Mouse (Mus musculus) heart, embryonic 11.5 days (tissue): ENCODE data around the gene Tpbg. TPM values are rescaled to one million over a fixed set of nuclear protein-coding genes. Genes with fewer than 3 reads are reported as not detected.

Source experiments
- ATAC-seq: fragments of 200-750 bp; cut with Nextera tagmentation; replicated peaks from 2 replicates; pipeline ENCODE4 v1.8.0; 2017; ENCODE audit warnings: moderate library complexity; ENCODE audit not compliant: insufficient number of reproducible peaks, low FRiP score, low TSS enrichment
- H3K27ac ChIP-seq: fragments of 300-500 bp; sonication (generic); 2 replicates; pipeline ENCODE4 v1.5.1; 2014; ENCODE audit warnings: mild to moderate bottlenecking, low read depth, low read length
- H3K27me3 ChIP-seq: fragments of 300-500 bp; sonication (generic); 2 replicates; pipeline ENCODE4 v1.6.1; 2014; ENCODE audit warnings: mild to moderate bottlenecking, low read length, mixed read lengths; ENCODE audit not compliant: control insufficient read depth, insufficient read depth
- H3K36me3 ChIP-seq: fragments of 300-500 bp; sonication (generic); 2 replicates; pipeline ENCODE4 v1.6.1; 2014; ENCODE audit warnings: mild to moderate bottlenecking, low read length, moderate library complexity, mixed read lengths; ENCODE audit not compliant: control insufficient read depth, insufficient read depth
- H3K4me1 ChIP-seq: fragments of 300-500 bp; sonication (generic); 2 replicates; pipeline ENCODE4 v1.6.1; 2014; ENCODE audit warnings: low read length; ENCODE audit not compliant: control insufficient read depth, insufficient read depth
- H3K4me2 ChIP-seq: fragments of 300-500 bp; sonication (generic); 2 replicates; pipeline ENCODE4 v1.6.1; 2014; ENCODE audit warnings: mild to moderate bottlenecking, moderate library complexity
- H3K4me3 ChIP-seq: fragments of 300-500 bp; sonication (generic); 2 replicates; pipeline ENCODE4 v1.5.1; 2014; ENCODE audit warnings: low read depth, low read length
- H3K9ac ChIP-seq: fragments of 300-500 bp; sonication (generic); 2 replicates; pipeline ENCODE4 v1.6.1; 2014; ENCODE audit warnings: mild to moderate bottlenecking, low read depth, low read length, moderate library complexity
- H3K9me3 ChIP-seq: fragments of 300-500 bp; sonication (generic); replicated peaks from 2 replicates; pipeline ENCODE4 v1.6.1; 2016; ENCODE audit warnings: low read length; ENCODE audit not compliant: control insufficient read depth
- WGBS: fragments of 180-500 bp; shearing (Covaris S2); extraction: QIAGEN DNeasy Blood & Tissue Kit; methylation state at CpG from one replicate; pipeline ENCODE4 v1.1.7; 2014; ENCODE audit not compliant: insufficient replicate concordance; 5-methylcytosine and 5-hydroxymethylcytosine counted together
- polyA plus RNA-seq: library from polyadenylated mRNA; unstranded; fragments of >200 nt; fragmentation: Nextera tagmentation; extraction: Ambion mirVana; gene quantifications from 2 replicates; pipeline ENCODE4 v1.2.1, GENCODE M21; 2014

Gene Tpbg
- polyA plus RNA-seq, 1 experiment from 2014 or later = 7.5 TPM

DNA sequence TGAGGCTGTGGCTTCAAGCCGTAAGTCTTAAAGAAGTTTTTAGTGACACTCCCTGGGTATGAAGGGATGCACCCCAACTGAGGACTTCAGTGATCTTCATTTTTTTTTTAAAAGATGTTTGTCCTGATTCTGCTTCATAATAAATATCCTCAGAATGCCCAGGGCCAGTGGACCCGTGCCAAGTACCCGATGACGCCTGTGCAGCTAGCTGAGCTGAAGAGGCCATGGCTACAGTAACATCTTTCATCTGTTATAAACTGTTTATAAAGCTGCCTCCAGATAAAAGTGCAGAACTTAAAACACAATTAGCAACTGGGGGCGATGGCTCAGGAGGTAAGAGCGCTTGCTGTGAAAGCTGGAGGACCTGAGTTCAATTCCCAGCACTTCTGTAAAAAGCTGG lies 20.4 kb downstream of the Tpbg start:
- Histone ChIP-seq H3K27ac (no peak overlapping the region), H3K36me3 (no peaks in the 10 kb centered on the region), H3K9me3 (no peaks in the 10 kb centered on the region), H3K4me1 (no peaks in the 10 kb centered on the region), H3K4me3 (no peak overlapping the region), H3K9ac (no peak overlapping the region), H3K27me3 (no peaks in the 10 kb centered on the region), H3K4me2 (no peak overlapping the region)
- 72% methylated on average over 6 of the region's 6 CpGs for WGBS
- no peak for ATAC-seq

DNA sequence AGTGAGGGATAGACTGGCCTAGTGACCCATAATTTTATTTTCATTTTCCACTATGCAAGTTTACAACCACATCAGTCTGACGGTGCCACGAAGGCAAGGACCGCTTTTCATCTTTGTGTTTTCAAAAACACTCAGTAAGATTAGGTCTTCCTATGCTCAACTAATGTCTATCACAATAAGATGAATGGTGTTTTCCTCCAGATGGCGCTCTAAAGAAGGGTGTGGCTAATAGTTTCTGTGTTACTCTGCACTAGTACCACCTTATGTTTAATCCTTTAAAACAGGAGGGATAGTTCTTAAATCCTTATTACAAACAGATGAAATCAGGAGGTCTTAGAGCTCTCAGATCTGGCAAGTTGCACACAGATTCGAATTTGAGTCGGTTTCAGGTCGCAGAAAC lies 30.7 kb downstream of the Tpbg start:
- no peak for ATAC-seq
- Histone ChIP-seq H3K4me2 (no peak overlapping the region), H3K4me3 (no peak overlapping the region), H3K9ac (no peak overlapping the region), H3K27me3 (no peaks in the 10 kb centered on the region), H3K27ac (no peak overlapping the region), H3K4me1 (no peaks in the 10 kb centered on the region), H3K36me3 (no peaks in the 10 kb centered on the region), H3K9me3 (no peaks in the 10 kb centered on the region)
- WGBS = 68% methylated on average over 7 of the region's 7 CpGs

DNA sequence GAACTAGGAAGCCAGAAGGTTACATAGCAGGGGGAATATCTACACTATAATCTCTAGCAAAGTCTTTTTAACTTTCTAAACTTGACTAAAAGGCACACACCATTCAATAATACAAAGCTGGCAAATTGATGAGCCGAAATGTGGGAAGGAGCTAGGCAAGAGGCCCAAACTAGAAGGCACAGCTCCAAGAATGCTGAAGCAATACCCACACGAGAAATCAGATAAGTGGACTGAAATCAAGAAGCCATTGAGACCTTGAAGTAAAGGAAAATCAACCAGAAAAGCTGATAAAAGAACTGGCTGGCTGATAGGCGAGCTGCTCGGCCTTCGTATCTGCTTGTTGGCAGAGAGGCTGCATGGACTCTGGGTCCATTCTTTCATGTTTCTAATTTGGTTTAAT lies 51.5 kb downstream of the Tpbg start:
- Histone ChIP-seq H3K9me3 (no peaks in the 10 kb centered on the region), H3K4me1 (no peaks in the 10 kb centered on the region), H3K27ac (no peak overlapping the region), H3K4me3 (no peak overlapping the region), H3K9ac (no peak overlapping the region), H3K36me3 (no peaks in the 10 kb centered on the region), H3K4me2 (no peak overlapping the region), H3K27me3 (no peaks in the 10 kb centered on the region)
- WGBS = 68% methylated on average over 5 of the region's 5 CpGs
- no peak for ATAC-seq

Other genes with a start within 250 kb of the Tpbg start
- 33.0 and 37.6 TPM in 2 replicates for gene Ibtk, start 93.0 kb upstream of the Tpbg start, polyA plus RNA-seq